Mouse (Mus musculus) liver, embryonic 14.5 days (tissue): Measurements from ENCODE around the gene Scn4b. TPM values are rescaled to one million over a fixed set of nuclear protein-coding genes. Genes with fewer than 3 reads are reported as not detected.

Source experiments
- ATAC-seq: fragments of 200-750 bp; cut with Nextera tagmentation; 2 replicates; pipeline ENCODE4 v1.8.0; 2017; ENCODE audit warnings: moderate number of reproducible peaks, mild to moderate bottlenecking, moderate library complexity; ENCODE audit not compliant: insufficient read depth
- DNase-seq, 3 experiments: peaks; one replicate each; pipeline ENCODE4 v3.0.0-alpha.2; 2012 to 2013; ENCODE audit warnings: low read depth in 3 of 3, low spot score in 3 of 3
- H3K27ac ChIP-seq: fragments of 300-500 bp; sonication (generic); 2 replicates; pipeline ENCODE4 v1.5.1; 2014; ENCODE audit warnings: moderate library complexity, mild to moderate bottlenecking, control low read depth, inconsistent platforms
- H3K27me3 ChIP-seq: fragments of 300-500 bp; sonication (generic); 2 replicates; pipeline ENCODE4 v1.6.1; 2014; ENCODE audit warnings: mild to moderate bottlenecking, low read length, moderate library complexity; ENCODE audit not compliant: control insufficient read depth, insufficient read depth
- H3K36me3 ChIP-seq: fragments of 300-500 bp; sonication (generic); replicated peaks from 2 replicates; pipeline ENCODE4 v1.6.1; 2014; ENCODE audit warnings: low read depth; ENCODE audit not compliant: control insufficient read depth, insufficient read depth
- H3K4me1 ChIP-seq, 2 experiments: fragments of 200-500 bp in 1 of 2; fragments of 300-500 bp in 1 of 2; sonication (generic) in 1 of 2; replicated peaks; 2 replicates each; pipeline ENCODE4 v1.6.1; 2012 to 2014; ENCODE audit warnings: antibody characterized with exemption in 1 of 2, inconsistent platforms in 1 of 2, low read length in 1 of 2; ENCODE audit not compliant: control insufficient read depth in 2 of 2, insufficient read depth in 2 of 2
- H3K4me2 ChIP-seq: fragments of 300-500 bp; sonication (generic); 2 replicates; pipeline ENCODE4 v1.6.1; 2014; ENCODE audit warnings: low read depth, mild to moderate bottlenecking, control low read depth, moderate library complexity
- H3K4me3 ChIP-seq, 2 experiments: fragments of 200-500 bp in 1 of 2; fragments of 300-500 bp in 1 of 2; sonication (generic) in 1 of 2; 2 replicates each; pipeline ENCODE4 v1.5.1; 2012 to 2014; ENCODE audit warnings: low read depth in 2 of 2, low read length in 2 of 2, mild to moderate bottlenecking in 2 of 2, control low read depth in 1 of 2, inconsistent platforms in 1 of 2, moderate library complexity in 1 of 2; ENCODE audit not compliant: insufficient read depth in 1 of 2
- H3K9ac ChIP-seq: fragments of 300-500 bp; sonication (generic); replicated peaks from 2 replicates; pipeline ENCODE4 v1.6.1; 2014; ENCODE audit warnings: mild to moderate bottlenecking, control low read depth, moderate library complexity
- H3K9me3 ChIP-seq: fragments of 300-500 bp; sonication (generic); 2 replicates; pipeline ENCODE4 v1.6.1; 2016; ENCODE audit warnings: low read length, mixed read lengths; ENCODE audit not compliant: control insufficient read depth
- CTCF ChIP-seq: IDR thresholded peaks from 2 replicates; pipeline ENCODE4 v1.5.1; 2016; ENCODE audit warnings: antibody characterized with exemption, low read depth, control low read depth
- EP300 ChIP-seq: IDR thresholded peaks from 2 replicates; pipeline ENCODE4 v1.6.1; 2016; ENCODE audit warnings: antibody characterized with exemption, low read depth
- WGBS: fragments of 180-500 bp; shearing (Covaris S2); extraction: QIAGEN DNeasy Blood & Tissue Kit; methylation state at CpG from one replicate; pipeline ENCODE4 v1.1.7; 2014; ENCODE audit not compliant: insufficient replicate concordance; 5-methylcytosine and 5-hydroxymethylcytosine counted together
- polyA plus RNA-seq, 2 experiments: library from polyadenylated mRNA; depleted of rRNA in 1 of 2; stranded (reverse) in 1 of 2; unstranded in 1 of 2; fragments of >200 nt; fragmentation: Nextera tagmentation in 1 of 2; extraction: Ambion mirVana in 1 of 2; gene quantifications; 2 replicates each; pipeline versions ENCODE4 v1.2.1 to v1.2.3; 2012 to 2014

Scn4b gene
- polyA plus RNA-seq, 2 experiments = 0.01 to 0.06 TPM

GRCm38 (mm10) chr9:45098426-45098825, 39.8 kb upstream of the Scn4b start:
- Histone ChIP-seq H3K9ac (no peak overlapping the region), H3K4me2 (no peak overlapping the region), H3K4me3 (no peak overlapping the region), H3K36me3 (no peaks in the 10 kb centered on the region), H3K27me3 (no peaks in the 10 kb centered on the region), H3K9me3 (no peaks in the 10 kb centered on the region), H3K4me1 (no peaks in the 10 kb centered on the region), H3K27ac (no peak overlapping the region)
- no peak for TF ChIP-seq CTCF
- no peak for TF ChIP-seq EP300
- DNase-seq (no peak), ATAC-seq (no peak)
- 10% methylated on average over 3 of the region's 3 CpGs for WGBS

- Histone ChIP-seq H3K36me3 (no peaks in the 10 kb centered on the region), H3K27me3 (no peaks in the 10 kb centered on the region), H3K4me3 (no peak overlapping the region), H3K9ac (no peak overlapping the region), H3K4me2 (no peak overlapping the region), H3K4me1 (peaks cover 0 to 7% of the 10 kb centered on the region in 2 experiments; a peak in 2 of 4 replicates), H3K9me3 (no peaks in the 10 kb centered on the region), H3K27ac (no peak overlapping the region)
- WGBS = 59% methylated on average over 1 of the region's 1 CpGs
- DNase-seq (no peak), ATAC-seq (no peak)
- TF ChIP-seq CTCF (no peak), EP300 (no peak)
Observed at GRCm38 (mm10) chr9:45102528-45102927, 35.7 kb upstream of the Scn4b start.

GRCm38 (mm10) chr9:45103211-45103979, 34.8 kb upstream of the Scn4b start:
- TF ChIP-seq CTCF = no peak
- no peak for TF ChIP-seq EP300
- Histone ChIP-seq H3K4me3 (no peak overlapping the region), H3K4me1 (peaks cover 0 to 7% of the 10 kb centered on the region in 2 experiments; a peak in 2 of 4 replicates), H3K4me2 (no peak overlapping the region), H3K27me3 (no peaks in the 10 kb centered on the region), H3K27ac (no peak overlapping the region), H3K9me3 (no peaks in the 10 kb centered on the region), H3K36me3 (no peaks in the 10 kb centered on the region), H3K9ac (no peak overlapping the region)
- 38% methylated on average over 11 of the region's 11 CpGs for WGBS
- ATAC-seq (no peak), DNase-seq (no peak)

GRCm38 (mm10) chr9:45105596-45106374, 32.4 kb upstream of the Scn4b start:
- H3K4me3 ChIP-seq = no peak overlapping the region
- WGBS = 63% methylated on average over 2 of the region's 2 CpGs
- TF ChIP-seq CTCF = no peak
- no peak for TF ChIP-seq EP300
- H3K9ac ChIP-seq = no peak overlapping the region
- no peaks in the 10 kb centered on the region for H3K27me3 ChIP-seq
- H3K4me2 ChIP-seq = no peak overlapping the region
- peaks cover 0 to 7% of the 10 kb centered on the region in 2 experiments; a peak in 2 of 4 replicates for H3K4me1 ChIP-seq
- H3K27ac ChIP-seq = no peak overlapping the region
- H3K36me3 ChIP-seq = no peaks in the 10 kb centered on the region
- ATAC-seq = no peak
- H3K9me3 ChIP-seq = no peaks in the 10 kb centered on the region
- DNase-seq = no peak

- TF ChIP-seq CTCF = no peak
- TF ChIP-seq EP300 = no peak
- H3K27me3 ChIP-seq = no peaks in the 10 kb centered on the region; the same call in 1 of the 2 replicates
- H3K4me1 ChIP-seq = peaks cover 0 to 3% of the 10 kb centered on the region in 2 experiments; a peak in 1 of 4 replicates
- H3K36me3 ChIP-seq = no peaks in the 10 kb centered on the region
- ATAC-seq = no peak
- H3K27ac ChIP-seq = no peak overlapping the region
- no peaks in the 10 kb centered on the region for H3K9me3 ChIP-seq
- H3K4me3 ChIP-seq = no peak overlapping the region; a peak in 1 of 4 replicates
- no peak for DNase-seq
- H3K9ac ChIP-seq = no peak overlapping the region
- 9% methylated on average over 14 of the region's 14 CpGs for WGBS
- no peak overlapping the region for H3K4me2 ChIP-seq
Observed at GRCm38 (mm10) chr9:45115706-45116105, 22.5 kb upstream of the Scn4b start.
